Mouse (Mus musculus) stomach, postnatal 0 days (tissue): ENCODE measurements around the gene Exo5.

Experiments used
- CTCF ChIP-seq: IDR thresholded peaks from 2 replicates; pipeline ENCODE4 v1.5.1; 2016; ENCODE audit warnings: antibody characterized with exemption, low read depth, mild to moderate bottlenecking, moderate library complexity
- EP300 ChIP-seq: optimal IDR thresholded peaks from 2 replicates; pipeline ENCODE3; 2016; ENCODE audit warnings: antibody characterized with exemption

GRCm38 (mm10) chr4:120905644-120906043, 19.2 kb downstream of the Exo5 start:
- TF ChIP-seq CTCF, result no peak
- TF ChIP-seq EP300, result no peak
